Mouse (Mus musculus): ENCODE measurements around the gene Zdhhc6. TPM values are rescaled to one million over a fixed set of nuclear protein-coding genes. Genes with fewer than 3 reads are reported as not detected.

Gene Zdhhc6
- polyA plus RNA-seq, 1 experiment = 29.3 TPM

Other genes starting within 250 kb of the Zdhhc6 start
- 65.6 and 67.5 TPM in 2 replicates for gene Gpam, start 188.8 kb downstream of the Zdhhc6 start, polyA plus RNA-seq (2012; rRNA removed)
- 0.29 and 0.50 TPM in 2 replicates for gene Tectb, start 135.3 kb downstream of the Zdhhc6 start, polyA plus RNA-seq (2012; rRNA removed)
- gene Gucy2g, start 74.8 kb downstream of the Zdhhc6 start, polyA plus RNA-seq (2012; rRNA removed) = 0.14 and 0.22 TPM in 2 replicates
- 47.9 and 50.6 TPM in 2 replicates for gene Acsl5, start 64.1 kb downstream of the Zdhhc6 start, polyA plus RNA-seq (2012; rRNA removed)
- 22.7 and 23.4 TPM in 2 replicates for gene Vti1a, start 263 bp upstream of the Zdhhc6 start, polyA plus RNA-seq (2012; rRNA removed)